Mouse (Mus musculus) heart, embryonic 14.5 days (tissue): ENCODE measurements around the gene Vangl1. TPM values are rescaled to one million over a fixed set of nuclear protein-coding genes. Genes with fewer than 3 reads are reported as not detected.

Experiments
- ATAC-seq: fragments of 200-750 bp; cut with Nextera tagmentation; 2 replicates; pipeline ENCODE4 v1.8.0; 2017; ENCODE audit warnings: low read depth, moderate TSS enrichment; ENCODE audit not compliant: insufficient number of reproducible peaks, insufficient read depth, low FRiP score
- H3K27ac ChIP-seq, 2 experiments: fragments of 200-500 bp in 1 of 2; fragments of 300-500 bp in 1 of 2; sonication (generic) in 1 of 2; replicated peaks in 1 of 2; 2 replicates each; pipeline ENCODE4 v1.5.1; 2012 to 2014; ENCODE audit warnings: low read depth in 2 of 2, low read length in 2 of 2, control low read depth in 1 of 2, mild to moderate bottlenecking in 1 of 2, mixed read lengths in 1 of 2; ENCODE audit not compliant: control insufficient read depth in 1 of 2, insufficient read depth in 1 of 2
- H3K27me3 ChIP-seq: fragments of 300-500 bp; sonication (generic); 2 replicates; pipeline ENCODE4 v1.6.1; 2014; ENCODE audit warnings: mild to moderate bottlenecking, low read length, control low read depth; ENCODE audit not compliant: control insufficient read depth, insufficient read depth
- H3K36me3 ChIP-seq: fragments of 300-500 bp; sonication (generic); 2 replicates; pipeline ENCODE4 v1.6.1; 2014; ENCODE audit warnings: mild to moderate bottlenecking, control low read depth, low read length, mixed read lengths; ENCODE audit not compliant: control insufficient read depth, insufficient read depth
- H3K4me1 ChIP-seq, 2 experiments: fragments of 200-500 bp in 1 of 2; fragments of 300-500 bp in 1 of 2; sonication (generic) in 1 of 2; 2 replicates each; pipeline ENCODE4 v1.6.1; 2012 to 2014; ENCODE audit warnings: low read length in 2 of 2, control low read depth in 1 of 2, mixed read lengths in 1 of 2; ENCODE audit not compliant: control insufficient read depth in 2 of 2, insufficient read depth in 2 of 2
- H3K4me2 ChIP-seq: fragments of 300-500 bp; sonication (generic); 2 replicates; pipeline ENCODE4 v1.6.1; 2014; ENCODE audit warnings: mild to moderate bottlenecking, low read length
- H3K4me3 ChIP-seq, 2 experiments: fragments of 200-500 bp in 1 of 2; fragments of 300-500 bp in 1 of 2; sonication (generic) in 1 of 2; 2 replicates each; pipeline ENCODE4 v1.5.1; 2012 to 2014; ENCODE audit warnings: low read length in 2 of 2, mild to moderate bottlenecking in 2 of 2, control low read depth in 1 of 2, low read depth in 1 of 2, moderate library complexity in 1 of 2; ENCODE audit not compliant: control insufficient read depth in 1 of 2, insufficient read depth in 1 of 2
- H3K9ac ChIP-seq: fragments of 300-500 bp; sonication (generic); 2 replicates; pipeline ENCODE4 v1.6.1; 2014; ENCODE audit warnings: mild to moderate bottlenecking, low read length
- H3K9me3 ChIP-seq: fragments of 300-500 bp; sonication (generic); 2 replicates; pipeline ENCODE4 v1.6.1; 2016; ENCODE audit warnings: low read length, control low read depth; ENCODE audit not compliant: control insufficient read depth
- WGBS: fragments of 180-500 bp; shearing (Covaris S2); extraction: QIAGEN DNeasy Blood & Tissue Kit; methylation state at CpG from one replicate; pipeline ENCODE4 v1.1.7; 2014; 5-methylcytosine and 5-hydroxymethylcytosine counted together
- polyA plus RNA-seq: library from polyadenylated mRNA; unstranded; fragments of >200 nt; fragmentation: Nextera tagmentation; extraction: Ambion mirVana; gene quantifications from 2 replicates; pipeline ENCODE4 v1.2.1, GENCODE M21; 2014

Gene Vangl1
- polyA plus RNA-seq, 1 experiment from 2014 or later, result 26.7 TPM

GRCm38 (mm10) chr3:102184721-102185120 is 19.8 kb downstream of the Vangl1 start:
- H3K4me3 ChIP-seq, result no peak overlapping the region
- H3K4me2 ChIP-seq, result no peak overlapping the region
- no peaks in the 10 kb centered on the region for H3K9me3 ChIP-seq
- H3K27ac ChIP-seq, result 0 out of 4 replicates have a peak overlapping the region, but pooled peaks of 1 of the 2 experiments have one; percentile 31
- H3K36me3 ChIP-seq, result peaks cover 58% of the 10 kb centered on the region
- H3K4me1 ChIP-seq, result peaks cover 19 to 33% of the 10 kb centered on the region in 2 experiments
- H3K9ac ChIP-seq, result no peak overlapping the region
- no peaks in the 10 kb centered on the region for H3K27me3 ChIP-seq
- WGBS, result 65% methylated on average over 5 of the region's 5 CpGs
- no peak for ATAC-seq

DNA sequence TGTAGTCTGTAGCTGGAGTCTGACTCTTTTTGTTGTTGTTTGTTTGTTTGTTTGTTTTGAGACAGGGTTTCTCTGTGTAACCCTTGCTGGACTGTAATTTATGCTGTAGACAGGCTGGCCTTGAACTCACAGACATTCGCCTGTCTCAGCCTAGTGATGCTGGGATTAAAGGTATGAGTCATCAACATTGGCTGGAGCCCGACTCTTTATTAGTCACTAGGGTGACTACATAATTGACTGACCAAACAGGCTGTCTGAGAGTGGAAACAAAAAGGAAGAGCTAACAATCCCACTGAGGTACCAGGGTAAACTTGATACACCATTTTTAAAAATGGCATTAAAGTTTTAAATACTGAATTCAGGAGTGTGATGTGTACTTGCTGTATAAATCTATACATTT is 21.9 kb downstream of the Vangl1 start:
- no peaks in the 10 kb centered on the region for H3K27me3 ChIP-seq
- H3K4me3 ChIP-seq, result no peak overlapping the region
- H3K9ac ChIP-seq, result no peak overlapping the region
- H3K9me3 ChIP-seq, result no peaks in the 10 kb centered on the region
- no peak overlapping the region for H3K27ac ChIP-seq
- no peak overlapping the region for H3K4me2 ChIP-seq
- WGBS, result 77% methylated on average over 2 of the region's 2 CpGs
- H3K36me3 ChIP-seq, result peaks cover 53% of the 10 kb centered on the region
- ATAC-seq, result no peak
- peaks cover 12 to 21% of the 10 kb centered on the region in 2 experiments for H3K4me1 ChIP-seq

GRCm38 (mm10) chr3:102181191-102181590 is 23.3 kb downstream of the Vangl1 start:
- H3K4me2 ChIP-seq, result peak overlapping the region; percentile 23
- no peak overlapping the region for H3K4me3 ChIP-seq
- ATAC-seq, result no peak
- peaks cover 12 to 21% of the 10 kb centered on the region in 2 experiments for H3K4me1 ChIP-seq
- peaks cover 45% of the 10 kb centered on the region for H3K36me3 ChIP-seq
- H3K27me3 ChIP-seq, result no peaks in the 10 kb centered on the region
- WGBS, result 66% methylated on average over 4 of the region's 4 CpGs
- H3K27ac ChIP-seq, result peak overlapping the region; percentile 18 to 69; a peak in 3 of 4 replicates
- H3K9ac ChIP-seq, result no peak overlapping the region
- H3K9me3 ChIP-seq, result no peaks in the 10 kb centered on the region

- Histone ChIP-seq H3K27me3 (no peaks in the 10 kb centered on the region), H3K27ac (peak overlapping the region; percentile 36 to 69; a peak in 3 of 4 replicates)
- peak; percentile 68 for ATAC-seq
These were observed 23.7 kb downstream of the Vangl1 start for GRCm38 (mm10) chr3:102180746-102181145.

GRCm38 (mm10) chr3:102179869-102180268 is 24.6 kb downstream of the Vangl1 start:
- H3K27ac ChIP-seq, result no peak overlapping the region
- no peak for ATAC-seq
- H3K36me3 ChIP-seq, result peaks cover 36% of the 10 kb centered on the region
- peaks cover 18 to 21% of the 10 kb centered on the region in 2 experiments for H3K4me1 ChIP-seq
- H3K4me2 ChIP-seq, result no peak overlapping the region
- WGBS, result 91% methylated on average over 4 of the region's 4 CpGs
- H3K9ac ChIP-seq, result no peak overlapping the region
- H3K27me3 ChIP-seq, result no peaks in the 10 kb centered on the region
- H3K9me3 ChIP-seq, result no peaks in the 10 kb centered on the region
- no peak overlapping the region for H3K4me3 ChIP-seq

More at GRCm38 (mm10) chr3:102180746-102181145, 23.7 kb downstream of the Vangl1 start:
- peaks cover 43% of the 10 kb centered on the region for H3K36me3 ChIP-seq
- H3K4me1 ChIP-seq, result peaks cover 12 to 21% of the 10 kb centered on the region in 2 experiments
- H3K9me3 ChIP-seq, result no peaks in the 10 kb centered on the region
- peak overlapping the region; percentile 23 for H3K4me2 ChIP-seq
- H3K9ac ChIP-seq, result no peak overlapping the region
- 20% methylated on average over 7 of the region's 7 CpGs for WGBS
- no peak overlapping the region for H3K4me3 ChIP-seq

- no peak overlapping the region for H3K4me3 ChIP-seq
- 93% methylated on average over 12 of the region's 12 CpGs for WGBS
- ATAC-seq, result no peak
These were observed 26.5 kb downstream of the Vangl1 start for GRCm38 (mm10) chr3:102177837-102178615.

GRCm38 (mm10) chr3:102176116-102176515 is 28.4 kb downstream of the Vangl1 start:
- Histone ChIP-seq H3K9ac (no peak overlapping the region), H3K36me3 (peaks cover 8% of the 10 kb centered on the region; the same call in 1 of the 2 replicates), H3K27me3 (no peaks in the 10 kb centered on the region), H3K27ac (no peak overlapping the region; a peak in 1 of 4 replicates), H3K9me3 (no peaks in the 10 kb centered on the region), H3K4me3 (no peak overlapping the region), H3K4me2 (no peak overlapping the region), H3K4me1 (peaks cover 38 to 46% of the 10 kb centered on the region in 2 experiments)
- WGBS, result 86% methylated on average over 5 of the region's 5 CpGs
- ATAC-seq, result no peak

More at GRCm38 (mm10) chr3:102177837-102178615, 26.5 kb downstream of the Vangl1 start:
- Histone ChIP-seq H3K27ac (no peak overlapping the region), H3K4me2 (no peak overlapping the region), H3K9me3 (no peaks in the 10 kb centered on the region), H3K9ac (no peak overlapping the region), H3K36me3 (peaks cover 22% of the 10 kb centered on the region), H3K27me3 (no peaks in the 10 kb centered on the region), H3K4me1 (peaks cover 35 to 40% of the 10 kb centered on the region in 2 experiments)
